Mouse (Mus musculus) liver, embryonic 14.5 days (tissue): ENCODE results near the gene Pde9a. TPM values are rescaled to one million over a fixed set of nuclear protein-coding genes. Genes with fewer than 3 reads are reported as not detected.

Source experiments
- ATAC-seq: fragments of 200-750 bp; cut with Nextera tagmentation; 2 replicates; pipeline ENCODE4 v1.8.0; 2017; ENCODE audit warnings: moderate number of reproducible peaks, mild to moderate bottlenecking, moderate library complexity; ENCODE audit not compliant: insufficient read depth
- DNase-seq, 3 experiments: peaks; one replicate each; pipeline ENCODE4 v3.0.0-alpha.2; 2012 to 2013; ENCODE audit warnings: low read depth in 3 of 3, low spot score in 3 of 3
- H3K27ac ChIP-seq: fragments of 300-500 bp; sonication (generic); 2 replicates; pipeline ENCODE4 v1.5.1; 2014; ENCODE audit warnings: moderate library complexity, mild to moderate bottlenecking, control low read depth, inconsistent platforms
- H3K27me3 ChIP-seq: fragments of 300-500 bp; sonication (generic); 2 replicates; pipeline ENCODE4 v1.6.1; 2014; ENCODE audit warnings: mild to moderate bottlenecking, low read length, moderate library complexity; ENCODE audit not compliant: control insufficient read depth, insufficient read depth
- H3K36me3 ChIP-seq: fragments of 300-500 bp; sonication (generic); replicated peaks from 2 replicates; pipeline ENCODE4 v1.6.1; 2014; ENCODE audit warnings: low read depth; ENCODE audit not compliant: control insufficient read depth, insufficient read depth
- H3K4me1 ChIP-seq, 2 experiments: fragments of 200-500 bp in 1 of 2; fragments of 300-500 bp in 1 of 2; sonication (generic) in 1 of 2; replicated peaks; 2 replicates each; pipeline ENCODE4 v1.6.1; 2012 to 2014; ENCODE audit warnings: antibody characterized with exemption in 1 of 2, inconsistent platforms in 1 of 2, low read length in 1 of 2; ENCODE audit not compliant: control insufficient read depth in 2 of 2, insufficient read depth in 2 of 2
- H3K4me2 ChIP-seq: fragments of 300-500 bp; sonication (generic); 2 replicates; pipeline ENCODE4 v1.6.1; 2014; ENCODE audit warnings: low read depth, mild to moderate bottlenecking, control low read depth, moderate library complexity
- H3K4me3 ChIP-seq, 2 experiments: fragments of 200-500 bp in 1 of 2; fragments of 300-500 bp in 1 of 2; sonication (generic) in 1 of 2; 2 replicates each; pipeline ENCODE4 v1.5.1; 2012 to 2014; ENCODE audit warnings: low read depth in 2 of 2, low read length in 2 of 2, mild to moderate bottlenecking in 2 of 2, control low read depth in 1 of 2, inconsistent platforms in 1 of 2, moderate library complexity in 1 of 2; ENCODE audit not compliant: insufficient read depth in 1 of 2
- H3K9ac ChIP-seq: fragments of 300-500 bp; sonication (generic); replicated peaks from 2 replicates; pipeline ENCODE4 v1.6.1; 2014; ENCODE audit warnings: mild to moderate bottlenecking, control low read depth, moderate library complexity
- H3K9me3 ChIP-seq: fragments of 300-500 bp; sonication (generic); 2 replicates; pipeline ENCODE4 v1.6.1; 2016; ENCODE audit warnings: low read length, mixed read lengths; ENCODE audit not compliant: control insufficient read depth
- CTCF ChIP-seq: IDR thresholded peaks from 2 replicates; pipeline ENCODE4 v1.5.1; 2016; ENCODE audit warnings: antibody characterized with exemption, low read depth, control low read depth
- EP300 ChIP-seq: IDR thresholded peaks from 2 replicates; pipeline ENCODE4 v1.6.1; 2016; ENCODE audit warnings: antibody characterized with exemption, low read depth
- WGBS: fragments of 180-500 bp; shearing (Covaris S2); extraction: QIAGEN DNeasy Blood & Tissue Kit; methylation state at CpG from one replicate; pipeline ENCODE4 v1.1.7; 2014; ENCODE audit not compliant: insufficient replicate concordance; 5-methylcytosine and 5-hydroxymethylcytosine counted together
- polyA plus RNA-seq, 2 experiments: library from polyadenylated mRNA; depleted of rRNA in 1 of 2; stranded (reverse) in 1 of 2; unstranded in 1 of 2; fragments of >200 nt; fragmentation: Nextera tagmentation in 1 of 2; extraction: Ambion mirVana in 1 of 2; gene quantifications; 2 replicates each; pipeline versions ENCODE4 v1.2.1 to v1.2.3; 2012 to 2014

Pde9a gene
- polyA plus RNA-seq, 2 experiments, result 2.8 to 3.6 TPM

- Histone ChIP-seq H3K4me3 (no peak overlapping the region), H3K27me3 (no peaks in the 10 kb centered on the region), H3K27ac (no peak overlapping the region), H3K36me3 (no peaks in the 10 kb centered on the region), H3K4me1 (no peaks in the 10 kb centered on the region), H3K9ac (no peak overlapping the region), H3K4me2 (no peak overlapping the region), H3K9me3 (no peaks in the 10 kb centered on the region)
- ATAC-seq (no peak), DNase-seq (no peak)
- TF ChIP-seq CTCF, result no peak
- TF ChIP-seq EP300, result no peak
- 13% methylated on average over 8 of the region's 8 CpGs for WGBS
These were observed 48.9 kb downstream of the Pde9a start for GRCm38 (mm10) chr17:31434825-31435325.

DNA sequence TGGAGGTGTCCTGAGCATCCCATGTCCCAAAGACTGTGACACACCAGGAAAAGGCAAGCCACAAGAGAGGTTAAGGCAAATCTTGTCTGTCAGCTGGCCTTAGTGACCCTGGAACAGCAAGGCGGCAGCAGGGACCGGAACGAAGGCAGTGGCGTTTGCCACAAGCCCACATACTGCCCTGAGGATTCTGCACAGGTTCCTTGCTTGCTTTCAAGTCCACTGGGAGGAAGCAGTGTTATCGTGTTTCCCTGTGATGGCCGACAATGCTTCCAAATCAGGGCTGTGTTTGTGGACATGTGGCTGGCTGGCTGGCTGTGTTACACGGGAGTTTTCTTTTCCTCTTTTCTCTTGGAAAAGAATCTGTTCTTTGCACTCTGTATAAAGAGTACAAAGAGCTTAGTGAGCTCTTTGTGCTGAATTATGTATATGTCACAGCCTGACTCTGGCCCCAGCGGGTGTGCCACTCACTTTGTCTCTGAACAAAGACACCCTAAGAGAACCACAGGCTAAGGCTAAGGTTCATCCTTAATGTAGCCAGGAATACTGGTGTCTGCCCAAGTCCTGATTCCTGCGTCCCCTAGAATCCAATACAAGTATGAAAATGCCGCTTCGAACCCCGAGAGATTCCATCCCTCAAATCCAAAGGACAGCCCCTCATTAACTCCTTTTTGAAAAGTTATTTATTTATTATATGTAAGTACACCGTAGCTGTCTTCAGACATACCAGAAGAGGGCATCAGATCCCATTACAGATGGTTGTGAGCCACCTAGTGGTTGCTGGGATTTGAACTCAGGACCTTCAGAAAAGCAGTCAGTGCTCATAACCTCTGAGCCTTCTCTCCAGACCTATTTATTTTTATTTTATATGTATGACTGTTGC lies 50.2 kb downstream of the Pde9a start:
- DNase-seq (no peak), ATAC-seq (no peak)
- TF ChIP-seq EP300, result no peak
- TF ChIP-seq CTCF, result no peak
- Histone ChIP-seq H3K4me1 (no peaks in the 10 kb centered on the region), H3K36me3 (no peaks in the 10 kb centered on the region), H3K9me3 (no peaks in the 10 kb centered on the region), H3K9ac (no peak overlapping the region), H3K27ac (no peak overlapping the region), H3K4me2 (no peak overlapping the region), H3K4me3 (no peak overlapping the region), H3K27me3 (no peaks in the 10 kb centered on the region)
- 61% methylated on average over 13 of the region's 13 CpGs for WGBS

DNA sequence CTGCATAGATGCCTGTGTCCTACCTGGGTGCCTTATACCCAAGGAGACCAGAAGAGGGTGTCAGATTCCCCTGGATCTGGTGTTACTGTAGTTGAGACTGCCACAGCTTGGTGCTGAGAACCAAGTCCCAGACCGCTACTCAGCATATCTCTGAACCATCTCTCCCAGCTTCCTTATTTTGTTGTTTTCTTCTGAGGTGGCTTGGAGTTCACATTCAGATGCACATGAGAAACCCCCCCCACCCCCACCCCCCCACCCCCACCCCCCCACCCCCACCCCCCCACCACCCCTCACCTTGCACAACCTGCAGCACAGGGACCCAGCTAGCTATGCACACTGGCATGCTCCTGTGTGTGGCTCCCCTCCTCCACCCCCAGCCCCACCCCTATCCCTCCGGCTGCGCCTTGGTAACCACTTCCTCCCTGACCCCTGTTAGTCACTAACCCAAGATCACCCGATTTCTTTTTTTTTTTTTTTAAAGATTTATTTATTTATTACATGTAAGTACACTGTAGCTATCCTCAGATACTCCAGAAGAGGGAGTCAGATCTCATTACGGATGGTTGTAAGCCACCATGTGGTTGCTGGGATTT lies 50.9 kb downstream of the Pde9a start:
- 20% methylated on average over 4 of the region's 5 CpGs for WGBS
- Histone ChIP-seq H3K36me3 (no peaks in the 10 kb centered on the region), H3K4me3 (no peak overlapping the region), H3K27me3 (no peaks in the 10 kb centered on the region), H3K9ac (no peak overlapping the region), H3K9me3 (no peaks in the 10 kb centered on the region), H3K4me1 (no peaks in the 10 kb centered on the region), H3K27ac (no peak overlapping the region), H3K4me2 (no peak overlapping the region)
- TF ChIP-seq CTCF (no peak), EP300 (no peak)
- DNase-seq, result no peak
- ATAC-seq, result no peak

GRCm38 (mm10) chr17:31437482-31437881 lies 51.5 kb downstream of the Pde9a start:
- H3K4me1 ChIP-seq, result no peaks in the 10 kb centered on the region
- no peak overlapping the region for H3K4me3 ChIP-seq
- WGBS, result 74% methylated on average over 9 of the region's 9 CpGs
- no peaks in the 10 kb centered on the region for H3K27me3 ChIP-seq
- no peaks in the 10 kb centered on the region for H3K36me3 ChIP-seq
- H3K4me2 ChIP-seq, result no peak overlapping the region
- H3K9me3 ChIP-seq, result no peaks in the 10 kb centered on the region
- no peak overlapping the region for H3K9ac ChIP-seq
- no peak for DNase-seq
- no peak for TF ChIP-seq EP300
- no peak overlapping the region for H3K27ac ChIP-seq
- no peak for ATAC-seq

GRCm38 (mm10) chr17:31439978-31440377 lies 54.0 kb downstream of the Pde9a start:
- Histone ChIP-seq H3K4me1 (peaks cover 0 to 4% of the 10 kb centered on the region in 2 experiments; a peak in 2 of 4 replicates), H3K9me3 (no peaks in the 10 kb centered on the region), H3K36me3 (no peaks in the 10 kb centered on the region), H3K9ac (no peak overlapping the region), H3K27me3 (no peaks in the 10 kb centered on the region), H3K27ac (no peak overlapping the region), H3K4me3 (no peak overlapping the region), H3K4me2 (no peak overlapping the region)
- TF ChIP-seq EP300 (no peak), CTCF (no peak)
- WGBS, result 50% methylated on average over 4 of the region's 4 CpGs
- DNase-seq (no peak), ATAC-seq (no peak)
